Mouse (Mus musculus) intestine, embryonic 14.5 days (tissue): ENCODE data around the gene Rep15. TPM values are rescaled to one million over a fixed set of nuclear protein-coding genes. Genes with fewer than 3 reads are reported as not detected.
A peak's percentile ranks its signal among the peaks of the same experiment; 100 is the strongest.

ENCODE experiments used
- ATAC-seq: fragments of 200-750 bp; cut with Nextera tagmentation; replicated peaks from 2 replicates; pipeline ENCODE4 v1.8.0; 2017; ENCODE audit warnings: low read depth, moderate number of reproducible peaks, moderate TSS enrichment, moderate library complexity; ENCODE audit not compliant: low FRiP score, low TSS enrichment
- DNase-seq: peaks from one replicate; pipeline ENCODE4 v3.0.0-alpha.2; 2018; ENCODE audit warnings: low spot score
- H3K27ac ChIP-seq: fragments of 300-500 bp; sonication (generic); 2 replicates; pipeline ENCODE4 v1.5.1; 2014; ENCODE audit warnings: low read depth, mild to moderate bottlenecking, control low read depth
- H3K27me3 ChIP-seq: fragments of 300-500 bp; sonication (generic); replicated peaks from 2 replicates; pipeline ENCODE4 v1.6.1; 2014; ENCODE audit warnings: low read length, control low read depth; ENCODE audit not compliant: control insufficient read depth, insufficient read depth
- H3K36me3 ChIP-seq: fragments of 300-500 bp; sonication (generic); 2 replicates; pipeline ENCODE4 v1.6.1; 2014; ENCODE audit warnings: low read length, control low read depth; ENCODE audit not compliant: control insufficient read depth, insufficient read depth
- H3K4me1 ChIP-seq: fragments of 300-500 bp; sonication (generic); replicated peaks from 2 replicates; pipeline ENCODE4 v1.6.1; 2014; ENCODE audit warnings: low read length, control low read depth, mixed read lengths; ENCODE audit not compliant: control insufficient read depth, insufficient read depth
- H3K4me2 ChIP-seq: fragments of 300-500 bp; sonication (generic); 2 replicates; pipeline ENCODE4 v1.6.1; 2014; ENCODE audit warnings: low read length
- H3K4me3 ChIP-seq: fragments of 300-500 bp; sonication (generic); 2 replicates; pipeline ENCODE4 v1.5.1; 2014; ENCODE audit warnings: low read depth, low read length, control low read depth, mixed read lengths
- H3K9ac ChIP-seq: fragments of 300-500 bp; sonication (generic); 2 replicates; pipeline ENCODE4 v1.6.1; 2014; ENCODE audit warnings: mild to moderate bottlenecking, low read length
- H3K9me3 ChIP-seq: fragments of 300-500 bp; sonication (generic); 2 replicates; pipeline ENCODE4 v1.6.1; 2016; ENCODE audit warnings: low read length, control low read depth; ENCODE audit not compliant: control insufficient read depth
- WGBS: fragments of 180-500 bp; shearing (Covaris S2); extraction: QIAGEN DNeasy Blood & Tissue Kit; methylation state at CpG from one replicate; pipeline ENCODE4 v1.1.7; 2014; 5-methylcytosine and 5-hydroxymethylcytosine counted together
- polyA plus RNA-seq: library from polyadenylated mRNA; unstranded; fragments of >200 nt; fragmentation: Nextera tagmentation; extraction: Ambion mirVana; gene quantifications from 2 replicates; pipeline ENCODE4 v1.2.1, GENCODE M21; 2014

Gene Rep15
- polyA plus RNA-seq, 1 experiment from 2014 or later, result 2.5 TPM

- H3K4me3 ChIP-seq, result no peak overlapping the region
- WGBS, result 72% methylated on average over 3 of the region's 3 CpGs
- no peak overlapping the region for H3K9ac ChIP-seq
- no peaks in the 10 kb centered on the region for H3K4me1 ChIP-seq
- ATAC-seq (no peak), DNase-seq (peak; percentile 73)
- no peak overlapping the region for H3K27ac ChIP-seq
- no peaks in the 10 kb centered on the region for H3K27me3 ChIP-seq
- no peak overlapping the region for H3K4me2 ChIP-seq
- no peaks in the 10 kb centered on the region for H3K9me3 ChIP-seq
- H3K36me3 ChIP-seq, result peaks cover 54% of the 10 kb centered on the region
Measured at GRCm38 (mm10) chr6:147008148-147008547, 24.2 kb upstream of the Rep15 start.

- DNase-seq, result no peak
- peaks cover 63% of the 10 kb centered on the region for H3K36me3 ChIP-seq
- H3K4me1 ChIP-seq, result no peaks in the 10 kb centered on the region
- no peak for ATAC-seq
- WGBS, result 79% methylated on average over 6 of the region's 6 CpGs
- H3K9ac ChIP-seq, result no peak overlapping the region
- H3K9me3 ChIP-seq, result no peaks in the 10 kb centered on the region
- no peak overlapping the region for H3K4me2 ChIP-seq
- no peaks in the 10 kb centered on the region for H3K27me3 ChIP-seq
- no peak overlapping the region for H3K4me3 ChIP-seq
- no peak overlapping the region for H3K27ac ChIP-seq
Measured at GRCm38 (mm10) chr6:147010358-147010757, 22.0 kb upstream of the Rep15 start.

- Histone ChIP-seq H3K4me1 (no peaks in the 10 kb centered on the region), H3K4me3 (no peak overlapping the region), H3K9me3 (no peaks in the 10 kb centered on the region), H3K4me2 (no peak overlapping the region), H3K27ac (no peak overlapping the region), H3K36me3 (peaks cover 63% of the 10 kb centered on the region), H3K27me3 (no peaks in the 10 kb centered on the region), H3K9ac (no peak overlapping the region)
- no peak for ATAC-seq
- no peak for DNase-seq
- WGBS, result 83% methylated on average over 15 of the region's 15 CpGs
Measured at GRCm38 (mm10) chr6:147010811-147011520, 21.4 kb upstream of the Rep15 start.

GRCm38 (mm10) chr6:147011555-147011954 is 20.8 kb upstream of the Rep15 start:
- Histone ChIP-seq H3K4me2 (no peak overlapping the region), H3K9me3 (no peaks in the 10 kb centered on the region), H3K36me3 (peaks cover 63% of the 10 kb centered on the region), H3K4me1 (no peaks in the 10 kb centered on the region), H3K27me3 (no peaks in the 10 kb centered on the region), H3K9ac (no peak overlapping the region), H3K27ac (no peak overlapping the region), H3K4me3 (no peak overlapping the region)
- WGBS, result 75% methylated on average over 6 of the region's 6 CpGs
- DNase-seq (no peak), ATAC-seq (no peak)

- DNase-seq, result no peak
- Histone ChIP-seq H3K4me3 (no peak overlapping the region), H3K36me3 (peaks cover 63% of the 10 kb centered on the region), H3K27ac (no peak overlapping the region), H3K9me3 (no peaks in the 10 kb centered on the region), H3K27me3 (no peaks in the 10 kb centered on the region), H3K4me1 (no peaks in the 10 kb centered on the region), H3K9ac (no peak overlapping the region), H3K4me2 (no peak overlapping the region)
- WGBS, result 90% methylated on average over 6 of the region's 6 CpGs
- no peak for ATAC-seq
Measured at GRCm38 (mm10) chr6:147011977-147012376, 20.4 kb upstream of the Rep15 start.

- no peaks in the 10 kb centered on the region for H3K27me3 ChIP-seq
- no peak overlapping the region for H3K9ac ChIP-seq
- WGBS, result 91% methylated on average over 1 of the region's 1 CpGs
- H3K27ac ChIP-seq, result no peak overlapping the region
- DNase-seq (no peak), ATAC-seq (no peak)
- H3K4me3 ChIP-seq, result no peak overlapping the region
- H3K4me1 ChIP-seq, result no peaks in the 10 kb centered on the region
- no peak overlapping the region for H3K4me2 ChIP-seq
- peaks cover 59% of the 10 kb centered on the region for H3K36me3 ChIP-seq
- no peaks in the 10 kb centered on the region for H3K9me3 ChIP-seq
Measured at GRCm38 (mm10) chr6:147013546-147013945, 18.8 kb upstream of the Rep15 start.

- no peaks in the 10 kb centered on the region for H3K4me1 ChIP-seq
- DNase-seq (peak; percentile 21), ATAC-seq (no peak)
- peaks cover 71% of the 10 kb centered on the region for H3K36me3 ChIP-seq
- no peak overlapping the region for H3K4me3 ChIP-seq
- H3K9ac ChIP-seq, result no peak overlapping the region
- WGBS, result 90% methylated on average over 4 of the region's 4 CpGs
- H3K27ac ChIP-seq, result no peak overlapping the region
- H3K4me2 ChIP-seq, result no peak overlapping the region
- no peaks in the 10 kb centered on the region for H3K27me3 ChIP-seq
- H3K9me3 ChIP-seq, result no peaks in the 10 kb centered on the region
Measured at GRCm38 (mm10) chr6:147017906-147018305, 14.5 kb upstream of the Rep15 start.

GRCm38 (mm10) chr6:147018364-147018763 is 14.0 kb upstream of the Rep15 start:
- Histone ChIP-seq H3K27ac (no peak overlapping the region), H3K4me1 (no peaks in the 10 kb centered on the region), H3K9ac (no peak overlapping the region), H3K4me3 (no peak overlapping the region), H3K4me2 (no peak overlapping the region), H3K9me3 (no peaks in the 10 kb centered on the region), H3K27me3 (no peaks in the 10 kb centered on the region), H3K36me3 (peaks cover 71% of the 10 kb centered on the region)
- ATAC-seq (no peak), DNase-seq (peak; percentile 25)
- 85% methylated on average over 5 of the region's 5 CpGs for WGBS

- Histone ChIP-seq H3K27me3 (no peaks in the 10 kb centered on the region), H3K9me3 (no peaks in the 10 kb centered on the region), H3K4me3 (no peak overlapping the region), H3K36me3 (peaks cover 75% of the 10 kb centered on the region), H3K4me1 (no peaks in the 10 kb centered on the region), H3K9ac (no peak overlapping the region), H3K27ac (no peak overlapping the region), H3K4me2 (no peak overlapping the region)
- no peak for DNase-seq
- no peak for ATAC-seq
- WGBS, result 95% methylated on average over 5 of the region's 5 CpGs
Measured at GRCm38 (mm10) chr6:147021181-147021580, 11.2 kb upstream of the Rep15 start.
